Mouse (Mus musculus) kidney, adult 2 months (tissue): ENCODE data around the gene Ywhah.
"Not testable (repeated sequence)": the region's sequence is repeated elsewhere in the genome, so short reads cannot be mapped to it uniquely, and the experiment has no call there.

Source experiments
- CTCF ChIP-seq: fragments of 200-500 bp; conservative IDR thresholded peaks from 2 replicates; pipeline ENCODE4 v1.5.1; 2011; ENCODE audit warnings: low read depth, mild to moderate bottlenecking, control low read depth, low read length, moderate library complexity, mixed read lengths; ENCODE audit not compliant: insufficient read depth, insufficient read length
- POLR2A ChIP-seq: fragments of 200-500 bp; IDR thresholded peaks from one replicate; pipeline ENCODE4 v1.6.1; 2011; ENCODE audit warnings: low read depth, low read length, control low read depth

DNA sequence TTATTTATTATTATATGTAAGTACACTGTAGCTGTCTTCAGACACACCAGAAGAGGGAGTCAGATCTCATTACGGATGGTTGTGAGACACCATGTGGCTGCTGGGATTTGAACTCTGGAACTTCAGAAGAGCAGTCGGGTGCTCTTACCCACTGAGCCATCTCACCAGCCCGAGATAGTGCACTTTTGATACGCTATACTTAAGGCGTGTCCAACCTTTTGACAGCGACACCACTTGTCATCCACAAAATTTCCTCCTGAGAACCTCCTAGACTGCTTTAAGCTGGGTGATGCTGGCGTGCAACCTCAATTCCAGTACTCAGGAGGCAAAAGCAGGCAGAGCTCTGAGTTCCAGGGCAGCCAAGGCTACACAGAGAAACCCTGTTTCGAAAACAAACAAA, 15.0 kb downstream of the Ywhah start:
- not testable (repeated sequence) for TF ChIP-seq POLR2A, CTCF
